In genomic region chr6:100223435-100223834, GRCm38 (mm10) we compare ENCODE assay signal across 24 mouse cellular contexts.
"Had no signal": no experiment of that assay in that cellular context is flagged by ENCODE, and none has a peak within 500 bp of the region (broad histone marks: within the 10 kb centered on the region; RNA-seq: fewer than 3 reads in every experiment).

No protein-coding gene starts in this region.

- H3K4me3 ChIP-seq: gastrocnemius, adult 2 months; heart, embryonic 10.5 days; heart, embryonic 12.5 days; hindbrain, embryonic 10.5 days; hindbrain, embryonic 12.5 days; intestine, embryonic 15.5 days; layer of hippocampus, adult 2 months; left cerebral cortex, adult 2 months; limb, embryonic 13.5 days; limb, embryonic 15.5 days; liver, embryonic 12.5 days had no signal

- H3K36me3 ChIP-seq: hindbrain, embryonic 12.5 days; intestine, embryonic 15.5 days had no signal

- DNase-seq: gastrocnemius, adult 2 months; gastrocnemius, postnatal 10 days; gastrocnemius, postnatal 25 days; heart, adult 18-20 months; heart, postnatal 10 days; heart, postnatal 36 days; kidney, adult 18-20 months; kidney, adult 8-10 months; kidney, postnatal 10 days; kidney, postnatal 25 days; kidney, postnatal 4 days; left cerebral cortex, postnatal 4 days had no signal

- H3K27ac ChIP-seq: gastrocnemius, adult 2 months; heart, embryonic 10.5 days; hindbrain, embryonic 10.5 days; hindbrain, embryonic 12.5 days; hindbrain, embryonic 14.5 days; intestine, embryonic 15.5 days; layer of hippocampus, adult 2 months; left cerebral cortex, adult 2 months; limb, embryonic 13.5 days; limb, embryonic 15.5 days; liver, embryonic 12.5 days; liver, embryonic 14.5 days had no signal

- H3K9ac ChIP-seq: heart, embryonic 12.5 days; hindbrain, embryonic 12.5 days; hindbrain, embryonic 14.5 days; intestine, embryonic 15.5 days; limb, embryonic 13.5 days; limb, embryonic 15.5 days; liver, embryonic 12.5 days; liver, embryonic 14.5 days had no signal

- H3K27me3 ChIP-seq: heart, embryonic 12.5 days; hindbrain, embryonic 12.5 days; intestine, embryonic 15.5 days; limb, embryonic 13.5 days; limb, embryonic 15.5 days; liver, embryonic 12.5 days had no signal

- H3K9me3 ChIP-seq: heart, embryonic 10.5 days; heart, embryonic 12.5 days; hindbrain, embryonic 10.5 days; hindbrain, embryonic 12.5 days; intestine, embryonic 15.5 days; limb, embryonic 13.5 days; limb, embryonic 15.5 days; liver, embryonic 12.5 days had no signal
